Mouse (Mus musculus): ENCODE measurements at regions not wholly inside any gene's neighbourhood (a gene's known extent, or its start where the extent isn't known, plus 50 kb on each side); places are given as distances from the start of the nearest gene placed in this dataset.

DNA sequence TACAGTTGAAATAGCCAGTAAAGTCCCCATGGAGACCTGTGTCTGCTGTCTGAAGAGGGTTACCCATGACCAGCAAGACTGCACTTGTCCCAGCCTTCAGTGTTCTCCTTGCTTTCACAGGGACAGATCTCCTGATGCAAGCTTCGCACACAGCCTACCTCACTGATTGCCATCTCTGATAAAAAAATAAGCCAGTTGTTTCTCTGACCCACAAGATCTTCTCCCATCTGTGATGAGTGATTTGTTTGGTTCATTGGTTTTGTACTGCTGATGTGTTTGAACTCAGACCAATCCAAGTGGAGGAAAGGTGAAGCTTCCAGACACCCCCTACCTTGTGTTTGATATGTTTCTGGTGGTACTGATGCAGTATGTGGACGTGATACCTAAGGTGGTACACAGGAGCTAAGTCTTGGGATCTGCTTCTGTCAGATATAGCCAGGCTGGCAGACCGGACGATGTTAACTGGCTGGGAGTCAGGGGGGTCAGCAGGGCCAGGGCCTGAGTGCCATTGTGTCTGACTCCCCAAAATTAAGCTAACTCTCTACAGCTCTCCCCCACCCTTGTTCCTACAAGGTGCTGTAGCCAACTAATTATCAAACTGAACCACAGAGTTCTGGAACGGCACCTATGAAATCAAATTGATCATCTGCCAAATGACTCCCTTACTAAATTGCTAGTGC, 139.2 kb upstream of the Cpeb2 start:
- no peak overlapping the region for H3K27ac ChIP-seq (ENCODE audit: insufficient read depth, low read depth, low read length, poor library complexity, severe bottlenecking)
- in situ Hi-C loops (cut with MboI; ENCODE audit: low sequenced_read_pairs in 2 of 2, unreplicated experiment in 2 of 2): no loop called here
- H3K4me3 ChIP-seq (ENCODE audit: insufficient read depth in 1 of 2, low read depth in 1 of 2, low read length in 2 of 2, poor library complexity in 1 of 2, severe bottlenecking in 1 of 2): no peak overlapping the region
- no peak for DNase-seq (ENCODE audit: low read depth, low spot score)
- no peaks in the 10 kb centered on the region for H3K36me3 ChIP-seq (ENCODE audit: control insufficient read depth, insufficient read depth, low read length, poor library complexity, severe bottlenecking)
- TF ChIP-seq ZC3H11A (IDR thresholded peaks at IDR 0.05; ENCODE audit: borderline replicate concordance, low read depth, low read length) (no peak), ZNF384 (IDR thresholded peaks at IDR 0.05; ENCODE audit: low read depth, low read length) (no peak), CHD2 (IDR thresholded peaks at IDR 0.05; ENCODE audit: low read depth, low read length) (no peak), HCFC1 (IDR thresholded peaks at IDR 0.05; ENCODE audit: borderline replicate concordance, insufficient read depth, low read length) (no peak), MAFK (IDR thresholded peaks at IDR 0.05; ENCODE audit: insufficient read depth, low read depth, low read length) (no peak)
- H3K9me3 ChIP-seq (ENCODE audit: control insufficient read depth, insufficient read depth, low read depth, low read length): no peaks in the 10 kb centered on the region
- no peaks in the 10 kb centered on the region for H3K4me1 ChIP-seq (ENCODE audit: control insufficient read depth in 2 of 2, insufficient read depth in 2 of 2, low read length in 2 of 2, poor library complexity in 1 of 2)
- H3K9ac ChIP-seq (ENCODE audit: insufficient read depth, low read depth, low read length, poor library complexity, severe bottlenecking): no peak overlapping the region

DNA sequence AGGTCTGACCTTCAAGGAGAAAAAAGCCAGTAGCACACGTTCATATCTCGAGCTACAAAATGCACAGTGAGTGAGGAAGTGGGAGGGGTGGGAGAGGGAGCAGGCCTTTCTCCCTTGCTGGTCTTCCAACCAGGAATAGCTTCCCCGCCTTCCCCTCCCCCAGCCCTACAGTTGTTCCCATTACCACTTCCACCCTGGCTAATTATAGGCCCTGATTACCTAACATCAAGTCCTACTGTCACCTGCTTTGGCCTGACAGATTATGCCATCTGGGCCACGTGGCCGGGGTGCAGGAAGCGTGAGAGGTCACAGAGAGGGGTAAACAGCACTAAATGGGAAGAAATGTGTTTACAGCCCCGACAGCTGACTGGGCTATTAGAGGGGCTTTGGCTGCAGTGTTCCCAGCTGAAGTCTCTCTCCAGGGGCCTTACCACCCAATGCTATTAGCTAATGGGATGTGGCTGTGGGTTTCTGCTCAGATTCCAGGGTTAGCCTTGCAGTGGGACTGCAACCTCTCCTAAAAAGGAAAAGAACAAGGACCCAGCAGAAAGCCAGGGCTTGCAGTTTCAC, 138.6 kb upstream of the Cpeb2 start:
- Histone ChIP-seq H3K36me3 (ENCODE audit: control insufficient read depth, insufficient read depth, low read length, poor library complexity, severe bottlenecking) (no peaks in the 10 kb centered on the region), H3K27ac (ENCODE audit: insufficient read depth, low read depth, low read length, poor library complexity, severe bottlenecking) (no peak overlapping the region), H3K4me1 (ENCODE audit: control insufficient read depth in 2 of 2, insufficient read depth in 2 of 2, low read length in 2 of 2, poor library complexity in 1 of 2) (no peaks in the 10 kb centered on the region), H3K9ac (ENCODE audit: insufficient read depth, low read depth, low read length, poor library complexity, severe bottlenecking) (no peak overlapping the region), H3K4me3 (ENCODE audit: insufficient read depth in 1 of 2, low read depth in 1 of 2, low read length in 2 of 2, poor library complexity in 1 of 2, severe bottlenecking in 1 of 2) (no peak overlapping the region), H3K9me3 (ENCODE audit: control insufficient read depth, insufficient read depth, low read depth, low read length) (no peaks in the 10 kb centered on the region)
- in situ Hi-C loops (cut with MboI; ENCODE audit: low sequenced_read_pairs in 2 of 2, unreplicated experiment in 2 of 2): no loop called here
- no peak for DNase-seq (ENCODE audit: low read depth, low spot score)
- TF ChIP-seq CHD2 (IDR thresholded peaks at IDR 0.05; ENCODE audit: low read depth, low read length) (no peak), ZC3H11A (IDR thresholded peaks at IDR 0.05; ENCODE audit: borderline replicate concordance, low read depth, low read length) (no peak), MAFK (IDR thresholded peaks at IDR 0.05; ENCODE audit: insufficient read depth, low read depth, low read length) (no peak), ZNF384 (IDR thresholded peaks at IDR 0.05; ENCODE audit: low read depth, low read length) (no peak), HCFC1 (IDR thresholded peaks at IDR 0.05; ENCODE audit: borderline replicate concordance, insufficient read depth, low read length) (no peak)

DNA sequence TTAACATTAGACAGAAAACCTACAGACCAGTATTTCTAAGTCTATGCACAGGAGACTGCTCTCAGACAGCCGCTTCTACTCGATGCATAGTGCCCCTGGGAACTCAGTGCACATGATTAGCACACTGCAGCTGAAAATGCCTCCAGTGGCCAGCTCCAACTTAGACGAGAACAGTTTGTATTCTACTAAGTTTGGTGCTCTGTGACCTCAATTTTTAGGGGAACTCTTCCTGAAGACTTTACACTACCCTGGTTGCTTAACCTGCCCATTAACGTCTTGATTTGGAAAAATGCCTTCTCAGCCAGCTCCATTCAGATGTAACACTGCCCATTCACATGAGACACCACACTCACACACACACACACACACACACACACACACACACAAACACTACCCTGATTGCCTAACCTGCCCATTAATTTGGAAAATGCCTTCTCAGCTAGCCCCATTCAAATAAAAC, 130.9 kb upstream of the Cpeb2 start:
- in situ Hi-C loops (cut with MboI; ENCODE audit: low sequenced_read_pairs in 2 of 2, unreplicated experiment in 2 of 2): no loop called here
- TF ChIP-seq CHD2 (IDR thresholded peaks at IDR 0.05; ENCODE audit: low read depth, low read length): no peak
- TF ChIP-seq ZC3H11A (IDR thresholded peaks at IDR 0.05; ENCODE audit: borderline replicate concordance, low read depth, low read length): no peak
- Histone ChIP-seq H3K4me3 (ENCODE audit: insufficient read depth in 1 of 2, low read depth in 1 of 2, low read length in 2 of 2, poor library complexity in 1 of 2, severe bottlenecking in 1 of 2) (no peak overlapping the region), H3K36me3 (ENCODE audit: control insufficient read depth, insufficient read depth, low read length, poor library complexity, severe bottlenecking) (no peaks in the 10 kb centered on the region), H3K9me3 (ENCODE audit: control insufficient read depth, insufficient read depth, low read depth, low read length) (no peaks in the 10 kb centered on the region), H3K4me1 (ENCODE audit: control insufficient read depth in 2 of 2, insufficient read depth in 2 of 2, low read length in 2 of 2, poor library complexity in 1 of 2) (no peaks in the 10 kb centered on the region), H3K9ac (ENCODE audit: insufficient read depth, low read depth, low read length, poor library complexity, severe bottlenecking) (no peak overlapping the region), H3K27ac (ENCODE audit: insufficient read depth, low read depth, low read length, poor library complexity, severe bottlenecking) (no peak overlapping the region)
- no peak for DNase-seq (ENCODE audit: low read depth, low spot score)

DNA sequence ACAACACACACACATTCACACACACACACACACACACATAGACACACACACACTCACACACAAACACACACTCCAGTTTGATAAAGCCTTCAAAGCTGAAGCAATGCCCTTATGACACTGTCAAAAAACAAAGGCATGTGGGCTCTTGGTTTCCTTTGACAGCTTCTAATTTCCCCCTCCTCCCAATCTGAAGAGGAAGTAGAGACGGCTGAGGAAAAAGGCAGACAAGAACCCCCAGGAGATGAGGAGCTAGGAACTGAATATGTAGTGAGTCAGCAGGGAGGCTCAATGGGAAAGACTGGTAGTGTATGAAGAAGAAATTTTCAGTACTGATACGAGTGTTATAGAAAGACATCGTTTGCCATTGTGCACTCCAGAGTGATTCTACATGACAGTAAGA, 130.4 kb upstream of the Cpeb2 start:
- in situ Hi-C loops (cut with MboI; ENCODE audit: low sequenced_read_pairs in 2 of 2, unreplicated experiment in 2 of 2): no loop called here
- TF ChIP-seq MAFK (IDR thresholded peaks at IDR 0.05; ENCODE audit: insufficient read depth, low read depth, low read length) (no peak), ZC3H11A (IDR thresholded peaks at IDR 0.05; ENCODE audit: borderline replicate concordance, low read depth, low read length) (no peak), ZNF384 (IDR thresholded peaks at IDR 0.05; ENCODE audit: low read depth, low read length) (no peak), HCFC1 (IDR thresholded peaks at IDR 0.05; ENCODE audit: borderline replicate concordance, insufficient read depth, low read length) (no peak), CHD2 (IDR thresholded peaks at IDR 0.05; ENCODE audit: low read depth, low read length) (no peak)
- no peak for DNase-seq (ENCODE audit: low read depth, low spot score)

More for the DNA sequence above, 130.4 kb upstream of the Cpeb2 start:
- no peak overlapping the region for H3K9ac ChIP-seq (ENCODE audit: insufficient read depth, low read depth, low read length, poor library complexity, severe bottlenecking)
- no peak overlapping the region for H3K27ac ChIP-seq (ENCODE audit: insufficient read depth, low read depth, low read length, poor library complexity, severe bottlenecking)
- no peaks in the 10 kb centered on the region for H3K9me3 ChIP-seq (ENCODE audit: control insufficient read depth, insufficient read depth, low read depth, low read length)
- H3K4me3 ChIP-seq (ENCODE audit: insufficient read depth in 1 of 2, low read depth in 1 of 2, low read length in 2 of 2, poor library complexity in 1 of 2, severe bottlenecking in 1 of 2): no peak overlapping the region
- no peaks in the 10 kb centered on the region for H3K36me3 ChIP-seq (ENCODE audit: control insufficient read depth, insufficient read depth, low read length, poor library complexity, severe bottlenecking)
- no peaks in the 10 kb centered on the region for H3K4me1 ChIP-seq (ENCODE audit: control insufficient read depth in 2 of 2, insufficient read depth in 2 of 2, low read length in 2 of 2, poor library complexity in 1 of 2)

All from ES-E14 (cell line).